Mouse (Mus musculus) testis, adult 2 months (tissue): Measurements from ENCODE around the gene Fhdc1.

Experiments used
- CTCF ChIP-seq: fragments of 200-500 bp; IDR thresholded peaks from 2 replicates; pipeline ENCODE4 v1.5.1; 2012; ENCODE audit warnings: low read depth, mild to moderate bottlenecking, inconsistent platforms, low read length, moderate library complexity; ENCODE audit not compliant: control insufficient read depth, insufficient read depth, insufficient replicate concordance
- POLR2A ChIP-seq: fragments of 200-500 bp; IDR thresholded peaks from 2 replicates; pipeline ENCODE4 v1.6.1; 2012; ENCODE audit warnings: low read depth, mild to moderate bottlenecking, inconsistent platforms, low read length, moderate library complexity; ENCODE audit not compliant: control insufficient read depth

DNA sequence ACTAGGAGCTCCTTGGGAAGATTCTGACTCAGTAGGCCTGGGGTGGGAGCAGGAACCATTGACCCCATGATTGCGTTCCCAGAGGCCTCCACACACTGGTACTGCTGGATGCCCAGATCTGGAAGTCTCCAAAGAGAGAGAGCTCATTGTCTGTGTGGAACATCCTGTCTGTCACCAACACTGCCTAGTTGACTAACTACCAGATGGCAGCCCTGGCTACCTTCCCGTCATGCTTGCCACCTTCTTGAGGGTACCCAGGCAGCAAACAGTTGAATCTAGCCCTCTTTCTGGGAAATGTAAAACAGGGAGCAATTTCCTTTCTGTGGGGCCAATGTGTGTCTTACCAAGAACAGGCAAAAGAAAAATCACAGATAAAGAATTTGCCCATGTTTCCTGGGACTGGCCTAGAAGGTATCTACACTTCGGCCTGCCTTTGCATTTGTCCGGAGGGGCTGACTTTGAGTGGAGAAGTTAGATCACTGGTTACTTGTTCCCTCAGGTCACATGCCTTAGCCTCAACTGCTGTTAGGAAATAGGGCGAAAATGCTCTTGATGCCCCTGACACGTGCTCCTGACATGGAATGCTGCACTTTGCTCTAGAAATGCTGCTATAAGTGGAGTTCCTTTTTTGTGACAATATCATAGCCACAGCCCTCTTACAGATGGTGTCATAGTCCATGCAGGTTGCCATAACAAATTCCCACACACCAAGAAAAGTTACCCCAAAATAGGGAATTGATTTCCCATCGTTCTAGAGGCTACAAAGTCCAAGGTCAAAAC is 40.6 kb downstream of the Fhdc1 start:
- no peak for TF ChIP-seq POLR2A
- TF ChIP-seq CTCF, result no peak
